Mouse (Mus musculus): ENCODE results near the gene AW549877. TPM values are rescaled to one million over a fixed set of nuclear protein-coding genes. Genes with fewer than 3 reads are reported as not detected.
A peak's percentile ranks its signal among the peaks of the same experiment; 100 is the strongest.

Gene AW549877
- total and polyA plus RNA-seq, 2 experiments from 2014 or later, result 12.5 to 16.4 TPM

DNA sequence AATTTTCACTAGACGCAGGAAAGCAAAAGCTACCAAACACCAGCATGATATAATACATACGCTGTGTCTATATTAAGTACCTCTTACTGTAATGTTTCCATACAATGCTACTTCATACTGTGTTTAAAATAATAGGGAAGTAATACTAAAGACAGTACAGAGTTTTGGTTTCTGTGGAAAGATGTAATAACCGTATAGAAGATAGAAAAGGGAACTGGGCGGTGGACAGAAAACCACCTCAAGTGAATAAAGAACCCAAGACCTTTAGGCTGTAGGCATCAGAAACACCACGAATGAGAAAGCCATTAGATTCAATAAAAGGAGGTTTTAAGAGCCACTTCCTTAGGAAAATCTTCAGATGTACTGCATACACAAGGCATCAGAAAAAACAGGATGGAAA, 12.8 kb downstream of the AW549877 start:
- H3K4me2 ChIP-seq (ENCODE audit: low read depth, low read length), result no peak overlapping the region
- H3K36me3 ChIP-seq (replicated peaks; ENCODE audit: control insufficient read depth, insufficient read depth, low read length), result peaks cover 41% of the 10 kb centered on the region

DNA sequence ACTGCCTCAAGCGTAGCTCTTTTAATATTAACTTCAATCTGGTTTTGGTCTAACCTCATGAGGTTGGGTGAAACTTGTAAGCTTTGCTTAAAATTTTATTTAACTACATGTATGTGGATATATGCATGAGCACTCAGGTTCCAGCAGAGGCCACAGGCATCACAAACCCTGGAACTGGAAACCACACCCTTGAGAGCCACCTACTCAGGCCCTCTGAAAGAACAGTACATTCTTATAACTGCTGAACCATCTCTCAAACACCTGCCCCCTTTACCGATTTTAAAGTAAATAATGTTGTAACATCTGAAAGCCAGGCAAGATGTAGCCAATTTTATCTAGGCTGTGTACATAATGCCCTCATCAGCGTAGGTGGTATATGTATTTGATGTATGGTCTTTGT, 15.7 kb downstream of the AW549877 start:
- Histone ChIP-seq H3K27me3 (ENCODE audit: control insufficient read depth, insufficient read depth, low read length) (no peaks in the 10 kb centered on the region), H3K9me3 (replicated peaks; ENCODE audit: control insufficient read depth, low read length) (no peaks in the 10 kb centered on the region), H3K36me3 (replicated peaks; ENCODE audit: control insufficient read depth, insufficient read depth, low read length) (peaks cover 24% of the 10 kb centered on the region), H3K27ac (ENCODE audit: low read depth) (peak overlapping the region; percentile 100), H3K4me3 (ENCODE audit: low read depth, low read length) (peak overlapping the region; percentile 89), H3K4me2 (ENCODE audit: low read depth, low read length) (peak overlapping the region; percentile 77), H3K4me1 (ENCODE audit: control insufficient read depth, insufficient read depth) (peaks cover 5% of the 10 kb centered on the region; the same call in 1 of the 2 replicates), H3K9ac (replicated peaks; ENCODE audit: low read depth, low read length) (peak overlapping the region; percentile 95; the same call in 1 of the 2 replicates)
- no peak for TF ChIP-seq CTCF (IDR thresholded peaks at IDR 0.05; ENCODE audit: low read depth)
- no peak for TF ChIP-seq EP300 (IDR thresholded peaks at IDR 0.05; ENCODE audit: low read depth)
- WGBS, result 70% methylated on average over 3 of the region's 3 CpGs
- no peak for ATAC-seq (ENCODE audit: insufficient read depth, low read depth)
- no peak for DNase-seq (ENCODE audit: low spot score)

More for the DNA sequence above, 12.8 kb downstream of the AW549877 start:
- ATAC-seq (ENCODE audit: insufficient read depth, low read depth), result no peak
- Histone ChIP-seq H3K27me3 (ENCODE audit: control insufficient read depth, insufficient read depth, low read length) (no peaks in the 10 kb centered on the region), H3K9ac (replicated peaks; ENCODE audit: low read depth, low read length) (no peak overlapping the region), H3K27ac (ENCODE audit: low read depth) (no peak overlapping the region), H3K4me3 (ENCODE audit: low read depth, low read length) (no peak overlapping the region), H3K9me3 (replicated peaks; ENCODE audit: control insufficient read depth, low read length) (no peaks in the 10 kb centered on the region), H3K4me1 (ENCODE audit: control insufficient read depth, insufficient read depth) (peaks cover 5% of the 10 kb centered on the region; the same call in 1 of the 2 replicates)
- TF ChIP-seq EP300 (IDR thresholded peaks at IDR 0.05; ENCODE audit: low read depth) (no peak), CTCF (IDR thresholded peaks at IDR 0.05; ENCODE audit: low read depth) (no peak)
- 88% methylated on average over 5 of the region's 5 CpGs for WGBS
- no peak for DNase-seq (ENCODE audit: low spot score)

DNA sequence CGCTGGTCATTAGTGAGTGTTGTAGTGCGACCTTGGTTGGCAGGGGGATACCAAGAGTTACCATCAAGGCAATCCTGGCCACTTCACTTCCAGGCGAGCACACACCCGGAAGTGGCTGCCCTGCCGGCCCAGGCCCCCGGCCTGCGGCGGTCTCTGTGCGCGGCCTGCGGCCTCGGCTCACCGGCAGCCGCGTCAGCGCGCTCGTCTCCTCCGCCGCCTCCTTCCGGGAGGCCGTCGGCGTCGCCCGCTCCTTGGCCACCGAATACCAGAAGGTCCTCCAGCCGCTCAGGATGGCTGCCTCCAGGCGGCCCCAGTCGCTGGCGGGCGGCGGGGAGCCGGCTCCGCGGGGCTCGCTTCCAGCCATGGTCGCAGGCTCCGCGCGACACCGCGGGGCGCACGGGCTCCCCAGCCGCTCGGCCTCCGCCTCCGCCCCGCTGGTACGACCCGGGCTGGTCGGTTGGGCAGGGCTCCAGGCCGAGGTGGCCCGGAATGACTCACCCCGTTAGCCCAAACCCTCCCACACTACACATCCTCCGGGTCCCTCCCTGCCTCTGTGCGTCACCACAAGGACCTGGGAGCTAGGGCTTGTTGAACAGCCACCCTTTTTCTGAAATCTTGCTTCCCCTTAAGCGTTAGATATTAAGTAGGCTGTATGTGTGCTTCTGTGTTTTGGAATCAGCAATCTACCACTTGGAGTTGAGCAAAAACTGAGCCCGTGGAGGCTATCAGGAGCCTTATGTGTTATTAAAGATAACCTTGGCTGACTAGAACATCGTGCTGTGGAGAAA, 16.3 kb downstream of the AW549877 start, which contains the start of gene Fbxo4:
Gene Fbxo4 (minus strand): TSS at position 513 of the 788 bp plus-strand sequence.
- peak; percentile 88 for DNase-seq (ENCODE audit: low spot score)
- WGBS, result 1% methylated on average over 52 of the region's 61 CpGs

DNA sequence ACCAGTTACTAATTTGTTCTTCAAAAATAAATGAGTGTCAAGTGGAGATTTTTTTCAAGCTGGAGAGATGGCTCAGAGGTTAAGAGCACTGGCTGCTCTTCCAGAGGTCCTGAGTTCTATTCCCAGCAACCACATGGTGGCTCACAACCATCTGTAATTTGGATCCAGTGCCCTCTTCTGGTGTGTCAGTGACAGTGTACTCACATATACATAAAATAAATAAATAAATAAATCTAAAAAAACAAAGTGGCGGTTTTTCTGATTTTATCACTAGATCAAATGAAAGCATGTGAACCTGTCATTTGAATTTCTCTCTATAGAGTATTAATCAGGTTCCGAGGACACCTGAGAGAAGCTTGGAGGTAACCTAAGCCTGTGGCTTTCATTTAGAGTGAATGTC, 17.3 kb downstream of the AW549877 start:
- WGBS, result 94% methylated on average over 2 of the region's 2 CpGs
- ATAC-seq (ENCODE audit: insufficient read depth, low read depth) (no peak), DNase-seq (ENCODE audit: low spot score) (no peak)
- Histone ChIP-seq H3K4me1 (ENCODE audit: control insufficient read depth, insufficient read depth) (peaks cover 5% of the 10 kb centered on the region; the same call in 1 of the 2 replicates), H3K36me3 (replicated peaks; ENCODE audit: control insufficient read depth, insufficient read depth, low read length) (peaks cover 14% of the 10 kb centered on the region), H3K9ac (replicated peaks; ENCODE audit: low read depth, low read length) (no peak overlapping the region), H3K27me3 (ENCODE audit: control insufficient read depth, insufficient read depth, low read length) (no peaks in the 10 kb centered on the region), H3K4me2 (ENCODE audit: low read depth, low read length) (no peak overlapping the region), H3K9me3 (replicated peaks; ENCODE audit: control insufficient read depth, low read length) (no peaks in the 10 kb centered on the region), H3K4me3 (ENCODE audit: low read depth, low read length) (no peak overlapping the region), H3K27ac (ENCODE audit: low read depth) (no peak overlapping the region; the same call in 1 of the 2 replicates)
- TF ChIP-seq CTCF (IDR thresholded peaks at IDR 0.05; ENCODE audit: low read depth), result peak; percentile 15
- no peak for TF ChIP-seq EP300 (IDR thresholded peaks at IDR 0.05; ENCODE audit: low read depth)

More for the DNA sequence above, 16.3 kb downstream of the AW549877 start, which contains the start of gene Fbxo4:
- Histone ChIP-seq H3K9ac (replicated peaks; ENCODE audit: low read depth, low read length) (peak within 1 kb of the TSS; percentile 95), H3K9me3 (replicated peaks; ENCODE audit: control insufficient read depth, low read length) (no peaks in the 10 kb centered on the region), H3K4me1 (ENCODE audit: control insufficient read depth, insufficient read depth) (peaks cover 5% of the 10 kb centered on the region; the same call in 1 of the 2 replicates), H3K27me3 (ENCODE audit: control insufficient read depth, insufficient read depth, low read length) (no peaks in the 10 kb centered on the region), H3K27ac (ENCODE audit: low read depth) (peak within 1 kb of the TSS; percentile 100), H3K4me2 (ENCODE audit: low read depth, low read length) (peak within 1 kb of the TSS; percentile 77), H3K4me3 (ENCODE audit: low read depth, low read length) (peak within 1 kb of the TSS; percentile 89), H3K36me3 (replicated peaks; ENCODE audit: control insufficient read depth, insufficient read depth, low read length) (peaks cover 23% of the 10 kb centered on the region)
- no peak for TF ChIP-seq EP300 (IDR thresholded peaks at IDR 0.05; ENCODE audit: low read depth)
- TF ChIP-seq CTCF (IDR thresholded peaks at IDR 0.05; ENCODE audit: low read depth), result no peak
- ATAC-seq (ENCODE audit: insufficient read depth, low read depth), result peak; percentile 99

DNA sequence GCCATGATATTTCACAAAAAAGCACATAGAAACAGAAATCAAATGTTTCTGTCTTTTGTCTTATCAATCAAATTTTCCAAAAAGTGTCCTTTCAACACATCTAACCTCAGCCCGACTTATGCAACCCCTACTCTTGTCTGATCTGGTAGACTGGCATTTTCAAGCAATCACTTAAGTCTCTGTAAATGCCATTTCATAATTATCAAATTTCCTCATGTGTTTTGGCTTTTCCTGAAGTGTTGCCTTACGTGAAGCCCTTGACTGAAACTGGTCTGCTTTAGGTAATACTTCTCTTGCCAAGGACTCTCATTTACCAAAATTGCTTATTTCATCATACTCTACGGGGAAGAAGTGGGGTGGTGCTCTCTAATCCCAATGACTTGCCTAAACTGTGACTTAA, 22.2 kb downstream of the AW549877 start:
- no peak for DNase-seq (ENCODE audit: low spot score)
- H3K4me2 ChIP-seq (ENCODE audit: low read depth, low read length), result no peak overlapping the region
- H3K4me3 ChIP-seq (ENCODE audit: low read depth, low read length), result no peak overlapping the region
- ATAC-seq (ENCODE audit: insufficient read depth, low read depth), result no peak
- no peak overlapping the region for H3K27ac ChIP-seq (ENCODE audit: low read depth)
- TF ChIP-seq CTCF (IDR thresholded peaks at IDR 0.05; ENCODE audit: low read depth), result no peak
- TF ChIP-seq EP300 (IDR thresholded peaks at IDR 0.05; ENCODE audit: low read depth), result no peak
- 89% methylated on average over 3 of the region's 3 CpGs for whole genome bisulfite sequencing
- H3K9ac ChIP-seq (replicated peaks; ENCODE audit: low read depth, low read length), result no peak overlapping the region
- H3K36me3 ChIP-seq (replicated peaks; ENCODE audit: control insufficient read depth, insufficient read depth, low read length), result peaks cover 35% of the 10 kb centered on the region
- no peaks in the 10 kb centered on the region for H3K27me3 ChIP-seq (ENCODE audit: control insufficient read depth, insufficient read depth, low read length)
- no peaks in the 10 kb centered on the region for H3K9me3 ChIP-seq (replicated peaks; ENCODE audit: control insufficient read depth, low read length)
- H3K4me1 ChIP-seq (ENCODE audit: control insufficient read depth, insufficient read depth), result no peaks in the 10 kb centered on the region
